Mouse (Mus musculus) intestine, embryonic 14.5 days (tissue): ENCODE results near the gene Gm5788. TPM values are rescaled to one million over a fixed set of nuclear protein-coding genes. Genes with fewer than 3 reads are reported as not detected.
"Not testable (repeated sequence)": the region's sequence is repeated elsewhere in the genome, so short reads cannot be mapped to it uniquely, and the experiment has no call there.

Source experiments
- ATAC-seq: fragments of 200-750 bp; cut with Nextera tagmentation; replicated peaks from 2 replicates; pipeline ENCODE4 v1.8.0; 2017; ENCODE audit warnings: low read depth, moderate number of reproducible peaks, moderate TSS enrichment, moderate library complexity; ENCODE audit not compliant: low FRiP score, low TSS enrichment
- DNase-seq: peaks from one replicate; pipeline ENCODE4 v3.0.0-alpha.2; 2018; ENCODE audit warnings: low spot score
- H3K27ac ChIP-seq: fragments of 300-500 bp; sonication (generic); 2 replicates; pipeline ENCODE4 v1.5.1; 2014; ENCODE audit warnings: low read depth, mild to moderate bottlenecking, control low read depth
- H3K27me3 ChIP-seq: fragments of 300-500 bp; sonication (generic); replicated peaks from 2 replicates; pipeline ENCODE4 v1.6.1; 2014; ENCODE audit warnings: low read length, control low read depth; ENCODE audit not compliant: control insufficient read depth, insufficient read depth
- H3K36me3 ChIP-seq: fragments of 300-500 bp; sonication (generic); 2 replicates; pipeline ENCODE4 v1.6.1; 2014; ENCODE audit warnings: low read length, control low read depth; ENCODE audit not compliant: control insufficient read depth, insufficient read depth
- H3K4me1 ChIP-seq: fragments of 300-500 bp; sonication (generic); replicated peaks from 2 replicates; pipeline ENCODE4 v1.6.1; 2014; ENCODE audit warnings: low read length, control low read depth, mixed read lengths; ENCODE audit not compliant: control insufficient read depth, insufficient read depth
- H3K4me2 ChIP-seq: fragments of 300-500 bp; sonication (generic); 2 replicates; pipeline ENCODE4 v1.6.1; 2014; ENCODE audit warnings: low read length
- H3K4me3 ChIP-seq: fragments of 300-500 bp; sonication (generic); 2 replicates; pipeline ENCODE4 v1.5.1; 2014; ENCODE audit warnings: low read depth, low read length, control low read depth, mixed read lengths
- H3K9ac ChIP-seq: fragments of 300-500 bp; sonication (generic); 2 replicates; pipeline ENCODE4 v1.6.1; 2014; ENCODE audit warnings: mild to moderate bottlenecking, low read length
- H3K9me3 ChIP-seq: fragments of 300-500 bp; sonication (generic); 2 replicates; pipeline ENCODE4 v1.6.1; 2016; ENCODE audit warnings: low read length, control low read depth; ENCODE audit not compliant: control insufficient read depth
- WGBS: fragments of 180-500 bp; shearing (Covaris S2); extraction: QIAGEN DNeasy Blood & Tissue Kit; methylation state at CpG from one replicate; pipeline ENCODE4 v1.1.7; 2014; 5-methylcytosine and 5-hydroxymethylcytosine counted together
- polyA plus RNA-seq: library from polyadenylated mRNA; unstranded; fragments of >200 nt; fragmentation: Nextera tagmentation; extraction: Ambion mirVana; gene quantifications from 2 replicates; pipeline ENCODE4 v1.2.1, GENCODE M21; 2014

Gm5788 gene
- polyA plus RNA-seq, 1 experiment from 2014 or later, result not detected

DNA sequence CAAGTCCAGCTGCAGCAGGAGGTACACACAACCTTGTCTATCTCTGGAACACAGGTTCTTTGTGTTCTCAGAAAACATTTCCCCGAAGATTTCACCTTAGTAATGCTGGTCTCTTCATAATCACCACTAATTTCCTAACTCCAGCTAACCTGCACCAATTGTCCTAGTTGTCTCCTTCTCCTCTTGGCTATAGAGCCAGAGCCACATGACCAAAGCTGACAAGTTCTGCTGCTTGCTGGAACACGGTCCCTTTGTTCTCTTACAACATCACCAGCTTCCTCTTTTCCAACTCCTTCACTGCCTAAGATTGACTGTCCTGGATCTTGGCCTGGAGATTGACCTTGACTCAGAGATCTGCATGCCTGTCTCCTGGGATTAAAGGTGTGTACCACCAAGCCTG lies 5.8 kb upstream of the Gm5788 start:
- not testable (repeated sequence) for H3K4me3 ChIP-seq, H3K9ac ChIP-seq, H3K9me3 ChIP-seq, ATAC-seq, DNase-seq, H3K4me2 ChIP-seq, H3K27me3 ChIP-seq, H3K36me3 ChIP-seq, H3K4me1 ChIP-seq, H3K27ac ChIP-seq
- WGBS, result 78% methylated on average over 2 of the region's 2 CpGs

DNA sequence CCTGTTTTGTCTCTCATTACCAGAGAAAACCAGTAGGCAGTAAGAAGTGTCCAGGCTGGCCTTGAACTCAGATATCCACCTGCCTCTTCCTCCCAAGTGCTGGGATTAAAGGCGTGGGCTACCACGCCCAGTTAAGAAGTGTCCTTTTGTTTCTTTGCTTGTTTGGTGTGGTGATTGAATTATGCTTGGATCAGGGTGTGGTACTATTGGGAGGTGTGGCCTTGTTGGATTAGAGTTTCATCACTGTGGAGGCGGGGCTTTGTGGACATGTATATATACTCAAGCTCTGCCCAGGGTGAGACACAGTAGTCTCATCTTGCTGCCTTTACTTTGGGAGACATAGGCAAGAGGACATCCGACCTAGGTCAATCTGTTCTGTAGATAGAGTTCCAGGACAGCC lies 19.5 kb downstream of the Gm5788 start, which contains the start of gene Gm8300:
Gene Gm8300 (plus strand): TSS at position 301 of the 400 bp plus-strand sequence.
- not testable (repeated sequence) for DNase-seq, H3K9ac ChIP-seq, H3K27ac ChIP-seq, H3K4me1 ChIP-seq, H3K36me3 ChIP-seq, ATAC-seq, H3K9me3 ChIP-seq, H3K4me3 ChIP-seq, H3K27me3 ChIP-seq, H3K4me2 ChIP-seq
- WGBS, result 88% methylated on average over 4 of the region's 4 CpGs

DNA sequence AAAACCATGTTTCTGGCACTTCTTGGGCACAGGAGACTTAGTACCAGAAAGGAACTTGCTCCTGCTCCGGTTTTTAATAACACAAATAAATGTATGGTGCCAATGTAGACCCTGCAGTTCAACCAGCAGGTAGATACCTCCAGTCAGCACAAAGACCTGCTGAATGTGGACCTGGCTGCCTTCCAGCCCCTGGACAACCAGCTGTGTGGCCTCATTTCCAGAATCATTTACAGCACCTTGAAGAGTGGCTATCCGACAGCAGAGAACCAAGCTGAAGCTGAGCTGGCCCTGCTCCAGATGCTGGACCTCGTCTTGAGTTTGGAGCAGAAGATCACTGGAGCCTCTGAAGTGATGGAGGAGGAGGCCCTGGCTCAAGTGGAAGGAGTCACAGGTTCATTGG lies 25.1 kb downstream of the Gm5788 start:
- not testable (repeated sequence) for ATAC-seq, DNase-seq, H3K9me3 ChIP-seq, H3K36me3 ChIP-seq, H3K4me1 ChIP-seq, H3K9ac ChIP-seq, H3K4me2 ChIP-seq, H3K27me3 ChIP-seq, H3K27ac ChIP-seq, H3K4me3 ChIP-seq
- 70% methylated on average over 3 of the region's 3 CpGs for WGBS

DNA sequence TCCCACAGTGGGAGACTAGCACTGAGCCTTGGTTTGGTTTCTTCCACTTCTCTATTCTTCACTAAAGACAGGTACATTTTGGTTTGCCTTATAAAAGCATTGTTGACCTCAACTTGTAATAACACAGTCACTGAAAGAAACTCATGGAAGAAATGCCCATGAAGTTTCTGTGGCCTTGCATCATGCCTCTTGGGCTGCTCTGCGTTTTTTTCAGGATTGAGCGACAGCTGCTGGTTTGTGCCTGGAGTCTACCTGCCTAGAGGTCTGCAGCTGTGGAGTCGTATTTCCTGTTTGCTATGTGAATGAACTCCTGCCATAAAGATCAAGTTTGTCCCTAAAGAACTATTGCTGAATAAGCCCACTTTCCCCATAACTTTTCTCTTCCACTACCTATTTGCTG lies 49.4 kb downstream of the Gm5788 start:
- H3K9me3 ChIP-seq, result no peaks in the 10 kb centered on the region
- no peaks in the 10 kb centered on the region for H3K36me3 ChIP-seq
- H3K4me1 ChIP-seq, result no peaks in the 10 kb centered on the region
- ATAC-seq (no peak), DNase-seq (no peak)
- H3K4me3 ChIP-seq, result no peak overlapping the region
- H3K27ac ChIP-seq, result no peak overlapping the region
- no peak overlapping the region for H3K9ac ChIP-seq
- H3K27me3 ChIP-seq, result no peaks in the 10 kb centered on the region
- H3K4me2 ChIP-seq, result no peak overlapping the region
- 81% methylated on average over 3 of the region's 3 CpGs for WGBS

Other genes starting within 250 kb of the Gm5788 start
- 40.8 and 47.3 TPM in 2 replicates for gene Vipas39, start 228.5 kb upstream of the Gm5788 start, polyA plus RNA-seq
- gene Ahsa1, start 228.2 kb upstream of the Gm5788 start, polyA plus RNA-seq, result 205 and 207 TPM in 2 replicates
- 0.22 and 0.40 TPM in 2 replicates for gene Ism2, start 195.0 kb upstream of the Gm5788 start, polyA plus RNA-seq
- gene Sptlc2, start 106.4 kb upstream of the Gm5788 start, polyA plus RNA-seq, result 101 and 118 TPM in 2 replicates
- 286 and 300 TPM in 2 replicates for gene Slirp, start 50.8 kb upstream of the Gm5788 start, polyA plus RNA-seq
- gene Alkbh1, start 50.7 kb upstream of the Gm5788 start, polyA plus RNA-seq, result 58.0 and 59.9 TPM in 2 replicates
- gene Snw1, start 22.4 kb upstream of the Gm5788 start, polyA plus RNA-seq, result 121 and 142 TPM in 2 replicates
- not detected in 2 replicates for gene Gm8300, start 19.6 kb downstream of the Gm5788 start, polyA plus RNA-seq
- not detected in 2 replicates for gene Oog1, start 108.0 kb downstream of the Gm5788 start, polyA plus RNA-seq
- not detected in 2 replicates for gene Gm4027, start 124.1 kb downstream of the Gm5788 start, polyA plus RNA-seq
- gene Gm16381, start 149.9 kb downstream of the Gm5788 start, polyA plus RNA-seq, result not detected in 2 replicates